Mouse (Mus musculus) adrenal gland, adult 2 months (tissue): ENCODE data around the gene Gm42878. TPM values are rescaled to one million over a fixed set of nuclear protein-coding genes. Genes with fewer than 3 reads are reported as not detected.

ENCODE experiments used
- DNase-seq: peaks from one replicate; pipeline ENCODE4 v3.0.0; 2021
- long read RNA-seq: library from polyadenylated mRNA; stranded (forward); transcript quantifications from one replicate; pipeline ENCODE4 v2.0.0, GENCODE M21; 2021
- polyA plus RNA-seq: library from polyadenylated mRNA; depleted of rRNA; stranded (reverse); fragments of >200 nt; gene quantifications from 2 replicates; pipeline ENCODE4 v1.2.3, GENCODE M21; 2012; rRNA removed
- total RNA-seq, 2 experiments: library from RNA; stranded (reverse); gene quantifications; 2 replicates each; pipeline ENCODE4 v1.2.3; 2021

Gm42878 gene
- total RNA-seq (not detected), polyA plus RNA-seq (not detected in 2 replicates)
- long read RNA-seq, result 0 reads

GRCm38 (mm10) chr5:121544910-121545792, at the start of gene Gm42878, which contains the start of gene Adam1a:
Gene Gm42878 (minus strand): TSS chr5:121545482.
Gene Adam1a (minus strand): TSS chr5:121545482.
- DNase-seq, result peak; percentile 69

DNA sequence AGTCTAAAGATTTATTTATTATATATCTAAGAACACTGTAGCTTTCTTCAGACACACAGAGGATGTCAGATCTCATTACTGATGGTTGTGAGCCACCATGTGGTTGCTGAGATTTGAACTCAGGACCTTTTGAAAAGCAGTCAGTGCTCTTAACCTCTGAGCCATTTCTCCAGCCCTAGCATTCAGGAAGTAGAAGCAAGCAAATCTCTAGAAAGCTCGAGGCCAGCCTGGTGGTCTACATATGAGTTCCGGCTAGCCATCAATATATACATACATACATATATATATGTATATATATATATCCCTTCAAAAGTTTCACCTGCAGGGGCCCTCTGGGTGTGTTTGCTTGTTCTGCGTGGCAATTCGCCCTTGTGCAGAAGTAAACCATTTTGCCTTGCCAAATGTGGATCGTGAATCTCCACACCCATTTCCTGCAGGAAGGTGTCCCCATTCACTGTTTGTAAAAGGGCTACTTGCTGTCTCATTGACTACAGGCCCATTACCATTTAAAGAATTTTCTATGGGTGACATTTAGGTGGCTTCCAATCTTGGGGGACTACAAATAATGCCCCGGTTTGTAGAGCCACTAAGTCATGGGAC, 49.5 kb upstream of the Gm42878 start:
- no peak for DNase-seq

GRCm38 (mm10) chr5:121593451-121594401, 48.4 kb upstream of the Gm42878 start, which contains the start of gene Aldh2:
Gene Aldh2 (minus strand): TSS chr5:121593824.
- DNase-seq, result peak; percentile 94

GRCm38 (mm10) chr5:121592816-121593407, 47.6 kb upstream of the Gm42878 start:
- no peak for DNase-seq

- peak; percentile 67 for DNase-seq
Observed at GRCm38 (mm10) chr5:121592064-121592815, 47.0 kb upstream of the Gm42878 start.

- DNase-seq, result peak; percentile 68
Observed at GRCm38 (mm10) chr5:121591417-121592063, 46.3 kb upstream of the Gm42878 start.

DNA sequence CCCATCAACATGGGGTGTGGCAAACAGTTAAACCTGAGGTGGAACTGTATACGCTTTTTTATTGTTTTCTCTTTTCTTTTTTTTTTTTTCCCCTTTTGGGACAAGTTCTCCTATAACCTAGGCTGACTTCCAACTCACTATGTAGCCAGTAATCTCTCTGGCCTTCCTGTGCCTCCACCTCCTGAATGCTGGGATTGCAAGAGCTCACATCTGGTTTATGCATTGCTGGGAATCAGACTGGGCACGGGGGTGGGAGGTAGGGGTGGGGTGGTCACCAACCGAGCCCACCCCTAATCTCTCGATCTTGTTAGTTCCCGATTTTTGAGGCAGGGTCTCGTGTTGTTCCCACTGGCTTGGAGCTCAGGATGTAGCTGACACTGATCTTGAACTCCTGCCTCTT, 44.6 kb upstream of the Gm42878 start:
- no peak for DNase-seq

GRCm38 (mm10) chr5:121586400-121587039, 41.2 kb upstream of the Gm42878 start:
- peak; percentile 72 for DNase-seq

DNA sequence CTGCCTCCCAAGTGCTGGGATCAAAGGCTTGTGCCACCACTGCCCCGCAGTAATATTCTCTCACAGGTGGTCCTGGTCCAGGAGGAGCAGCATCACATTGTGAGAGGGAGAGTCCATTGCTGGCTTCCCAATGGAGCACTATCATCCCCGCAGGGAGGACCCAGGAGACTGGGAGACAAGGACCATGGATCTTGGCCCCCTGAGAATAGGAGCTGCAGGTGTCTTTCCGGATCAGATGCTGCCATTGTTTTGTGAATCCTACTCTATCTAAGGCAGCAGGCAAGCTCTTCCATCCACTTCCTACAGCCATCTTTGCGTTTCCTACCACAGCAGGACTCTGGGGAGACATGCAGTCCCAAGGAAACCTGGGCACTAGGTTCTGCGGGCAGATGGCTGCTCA, 40.4 kb upstream of the Gm42878 start:
- no peak for DNase-seq

DNA sequence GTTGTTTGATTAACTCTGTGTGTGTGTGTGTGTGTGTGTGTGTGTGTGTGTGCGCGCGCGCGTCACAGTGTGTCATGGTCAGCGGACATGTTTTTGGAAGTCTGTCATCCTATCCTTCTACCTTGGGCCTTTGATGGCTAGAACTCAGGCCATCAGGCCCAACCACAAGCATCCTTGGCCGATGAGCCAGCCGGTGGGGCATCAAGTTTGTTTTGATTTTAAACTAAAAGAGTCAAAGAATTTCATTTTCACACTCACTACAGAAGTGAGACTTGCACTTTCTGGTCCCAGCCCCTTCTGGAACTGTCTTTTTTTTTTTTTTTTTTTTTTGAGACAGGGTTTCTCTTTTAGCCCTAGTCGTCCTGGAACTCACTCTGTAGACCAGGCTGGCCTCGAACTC, 39.7 kb upstream of the Gm42878 start:
- DNase-seq, result peak; percentile 34

- DNase-seq, result peak; percentile 98
Observed at GRCm38 (mm10) chr5:121583765-121584501, 38.7 kb upstream of the Gm42878 start.

- no peak for DNase-seq
Observed at GRCm38 (mm10) chr5:121581945-121582344, 36.7 kb upstream of the Gm42878 start.

DNA sequence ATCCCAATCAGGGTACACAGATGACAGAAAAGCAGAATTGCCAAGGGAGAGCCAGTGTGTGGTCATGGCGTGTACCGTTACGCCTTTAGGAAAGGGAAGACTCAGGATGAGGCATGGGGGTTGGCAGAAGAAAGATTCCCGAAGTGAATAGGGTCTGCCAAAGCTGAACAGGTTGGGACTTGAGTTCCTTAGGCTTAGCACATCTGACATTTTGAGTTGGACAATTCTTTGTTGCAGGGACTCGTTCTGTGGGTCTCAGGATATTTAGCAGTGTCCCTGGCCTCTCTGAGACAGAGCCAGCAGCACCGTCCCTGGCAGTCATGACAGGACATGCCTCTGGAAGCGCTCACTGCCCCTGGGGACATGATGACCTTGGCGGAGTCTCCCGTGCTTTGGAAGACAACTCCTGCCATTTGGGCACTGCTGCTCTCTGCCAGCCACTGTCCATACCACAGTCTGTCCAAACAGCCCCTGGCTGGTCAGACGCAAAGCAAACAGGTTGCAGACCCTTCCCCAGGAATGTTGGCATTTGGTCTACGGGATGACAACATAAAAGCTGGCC, 31.7 kb upstream of the Gm42878 start:
- DNase-seq, result peak; percentile 90

- DNase-seq, result no peak
Observed at GRCm38 (mm10) chr5:121575867-121576266, 30.6 kb upstream of the Gm42878 start.

GRCm38 (mm10) chr5:121574145-121574544, 28.9 kb upstream of the Gm42878 start:
- no peak for DNase-seq

DNA sequence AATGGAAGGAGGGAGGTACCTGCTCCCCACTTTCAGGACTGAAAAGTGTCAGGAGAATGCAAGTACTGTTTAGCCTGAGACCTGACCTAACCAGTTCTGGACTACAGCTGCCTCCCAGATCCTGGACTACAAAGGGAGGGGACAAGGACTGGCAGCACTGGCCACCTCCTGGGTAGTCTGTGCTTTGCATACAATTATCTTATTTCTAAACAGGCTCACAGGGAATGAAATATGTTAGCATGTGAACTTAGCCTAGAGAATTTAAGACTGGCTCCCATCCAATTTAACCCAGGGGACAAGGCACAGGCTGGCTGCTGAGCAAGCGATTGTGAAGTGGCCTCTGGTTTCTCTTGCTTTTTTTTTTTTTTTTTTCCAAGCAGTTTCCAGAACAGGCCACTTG, 25.5 kb upstream of the Gm42878 start:
- DNase-seq, result no peak

DNA sequence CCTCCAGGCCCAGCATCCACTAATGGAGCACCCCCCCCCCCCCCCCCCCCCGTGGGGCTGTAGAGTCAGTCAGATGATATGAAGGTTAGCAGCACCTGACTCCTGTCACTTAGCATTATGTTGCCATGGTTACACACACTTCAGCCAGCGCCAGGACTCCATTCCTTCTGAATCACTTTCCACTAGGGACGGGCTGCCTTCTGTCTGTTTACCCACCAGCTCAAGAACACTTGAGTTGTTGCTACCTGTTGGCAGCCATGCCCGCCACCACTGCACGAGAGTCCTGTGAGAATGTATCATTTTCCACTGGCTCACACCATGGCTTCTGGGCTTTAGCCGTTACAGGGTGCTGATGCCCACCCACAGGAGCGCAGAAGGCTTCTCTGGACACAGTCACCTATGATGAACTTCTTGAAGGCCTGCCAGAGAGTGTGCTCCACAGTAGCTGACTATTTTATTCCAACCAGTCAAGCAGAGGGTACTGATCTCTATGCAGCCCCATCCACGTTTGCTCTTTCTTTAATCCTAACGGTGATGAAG, 24.7 kb upstream of the Gm42878 start:
- DNase-seq, result no peak

- no peak for DNase-seq
Observed at GRCm38 (mm10) chr5:121566035-121566681, 20.9 kb upstream of the Gm42878 start.
